Mouse (Mus musculus) testis, adult 2 months (tissue): Measurements from ENCODE around the gene Tbc1d24.

Experiments
- CTCF ChIP-seq: fragments of 200-500 bp; IDR thresholded peaks from 2 replicates; pipeline ENCODE4 v1.5.1; 2012; ENCODE audit warnings: low read depth, mild to moderate bottlenecking, inconsistent platforms, low read length, moderate library complexity; ENCODE audit not compliant: control insufficient read depth, insufficient read depth, insufficient replicate concordance
- POLR2A ChIP-seq: fragments of 200-500 bp; IDR thresholded peaks from 2 replicates; pipeline ENCODE4 v1.6.1; 2012; ENCODE audit warnings: low read depth, mild to moderate bottlenecking, inconsistent platforms, low read length, moderate library complexity; ENCODE audit not compliant: control insufficient read depth

- TF ChIP-seq CTCF (no peak), POLR2A (no peak)
Observed at GRCm38 (mm10) chr17:24139968-24140367, 65.4 kb downstream of the Tbc1d24 start.
